Mouse (Mus musculus) heart, embryonic 14.5 days (tissue): ENCODE data around the gene Pecr. TPM values are rescaled to one million over a fixed set of nuclear protein-coding genes. Genes with fewer than 3 reads are reported as not detected.
A peak's percentile ranks its signal among the peaks of the same experiment; 100 is the strongest.
"Not testable (repeated sequence)": the region's sequence is repeated elsewhere in the genome, so short reads cannot be mapped to it uniquely, and the experiment has no call there.

ENCODE experiments used
- ATAC-seq: fragments of 200-750 bp; cut with Nextera tagmentation; 2 replicates; pipeline ENCODE4 v1.8.0; 2017; ENCODE audit warnings: low read depth, moderate TSS enrichment; ENCODE audit not compliant: insufficient number of reproducible peaks, insufficient read depth, low FRiP score
- H3K27ac ChIP-seq, 2 experiments: fragments of 200-500 bp in 1 of 2; fragments of 300-500 bp in 1 of 2; sonication (generic) in 1 of 2; replicated peaks in 1 of 2; 2 replicates each; pipeline ENCODE4 v1.5.1; 2012 to 2014; ENCODE audit warnings: low read depth in 2 of 2, low read length in 2 of 2, control low read depth in 1 of 2, mild to moderate bottlenecking in 1 of 2, mixed read lengths in 1 of 2; ENCODE audit not compliant: control insufficient read depth in 1 of 2, insufficient read depth in 1 of 2
- H3K27me3 ChIP-seq: fragments of 300-500 bp; sonication (generic); 2 replicates; pipeline ENCODE4 v1.6.1; 2014; ENCODE audit warnings: mild to moderate bottlenecking, low read length, control low read depth; ENCODE audit not compliant: control insufficient read depth, insufficient read depth
- H3K36me3 ChIP-seq: fragments of 300-500 bp; sonication (generic); 2 replicates; pipeline ENCODE4 v1.6.1; 2014; ENCODE audit warnings: mild to moderate bottlenecking, control low read depth, low read length, mixed read lengths; ENCODE audit not compliant: control insufficient read depth, insufficient read depth
- H3K4me1 ChIP-seq, 2 experiments: fragments of 200-500 bp in 1 of 2; fragments of 300-500 bp in 1 of 2; sonication (generic) in 1 of 2; 2 replicates each; pipeline ENCODE4 v1.6.1; 2012 to 2014; ENCODE audit warnings: low read length in 2 of 2, control low read depth in 1 of 2, mixed read lengths in 1 of 2; ENCODE audit not compliant: control insufficient read depth in 2 of 2, insufficient read depth in 2 of 2
- H3K4me2 ChIP-seq: fragments of 300-500 bp; sonication (generic); 2 replicates; pipeline ENCODE4 v1.6.1; 2014; ENCODE audit warnings: mild to moderate bottlenecking, low read length
- H3K4me3 ChIP-seq, 2 experiments: fragments of 200-500 bp in 1 of 2; fragments of 300-500 bp in 1 of 2; sonication (generic) in 1 of 2; 2 replicates each; pipeline ENCODE4 v1.5.1; 2012 to 2014; ENCODE audit warnings: low read length in 2 of 2, mild to moderate bottlenecking in 2 of 2, control low read depth in 1 of 2, low read depth in 1 of 2, moderate library complexity in 1 of 2; ENCODE audit not compliant: control insufficient read depth in 1 of 2, insufficient read depth in 1 of 2
- H3K9ac ChIP-seq: fragments of 300-500 bp; sonication (generic); 2 replicates; pipeline ENCODE4 v1.6.1; 2014; ENCODE audit warnings: mild to moderate bottlenecking, low read length
- H3K9me3 ChIP-seq: fragments of 300-500 bp; sonication (generic); 2 replicates; pipeline ENCODE4 v1.6.1; 2016; ENCODE audit warnings: low read length, control low read depth; ENCODE audit not compliant: control insufficient read depth
- WGBS: fragments of 180-500 bp; shearing (Covaris S2); extraction: QIAGEN DNeasy Blood & Tissue Kit; methylation state at CpG from one replicate; pipeline ENCODE4 v1.1.7; 2014; 5-methylcytosine and 5-hydroxymethylcytosine counted together
- polyA plus RNA-seq: library from polyadenylated mRNA; unstranded; fragments of >200 nt; fragmentation: Nextera tagmentation; extraction: Ambion mirVana; gene quantifications from 2 replicates; pipeline ENCODE4 v1.2.1, GENCODE M21; 2014

Gene Pecr
- polyA plus RNA-seq, 1 experiment from 2014 or later, result 23.8 TPM

DNA sequence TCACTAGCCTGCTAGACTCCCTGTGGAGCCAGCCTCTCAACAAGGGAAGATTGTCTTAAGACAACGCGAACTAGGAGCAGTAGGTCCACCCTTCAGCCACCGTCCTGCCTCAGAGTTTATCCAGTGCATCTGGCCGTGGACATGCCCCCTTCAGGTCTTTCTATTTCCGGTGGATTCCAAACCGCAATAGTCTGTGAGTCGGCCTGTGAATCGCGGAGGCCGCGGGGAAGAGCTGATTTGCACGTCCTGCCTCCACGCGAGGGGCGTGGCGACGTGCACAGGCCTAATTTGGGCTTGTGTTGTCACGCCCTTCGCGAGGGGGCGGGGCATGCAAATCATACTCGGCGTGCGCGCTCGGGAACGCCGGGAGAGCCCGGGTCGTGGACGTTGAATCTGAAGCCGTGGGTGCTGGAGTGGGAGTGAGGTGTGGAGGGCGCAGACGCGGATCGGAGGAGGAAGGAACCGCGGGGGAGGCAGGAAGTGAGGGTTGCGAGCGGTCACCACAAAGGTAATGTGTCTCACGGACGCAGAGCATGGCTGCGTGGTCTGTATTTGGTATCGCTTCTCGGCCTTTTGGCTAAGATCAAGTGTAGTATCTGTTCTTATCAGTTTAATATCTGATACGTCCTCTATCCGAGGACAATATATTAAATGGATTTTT lies 40.3 kb downstream of the Pecr start:
- peak overlapping the region; percentile 67 for H3K4me2 ChIP-seq
- H3K9me3 ChIP-seq, result no peaks in the 10 kb centered on the region
- H3K4me3 ChIP-seq, result peak overlapping the region; percentile 36 to 53
- H3K27ac ChIP-seq, result peak overlapping the region; percentile 93 to 97
- H3K4me1 ChIP-seq, result no peaks in the 10 kb centered on the region
- ATAC-seq, result peak; percentile 91
- H3K9ac ChIP-seq, result peak overlapping the region; percentile 85
- under 1% methylated on average over 46 of the region's 47 CpGs for WGBS
- H3K36me3 ChIP-seq, result no peaks in the 10 kb centered on the region
- no peaks in the 10 kb centered on the region for H3K27me3 ChIP-seq

DNA sequence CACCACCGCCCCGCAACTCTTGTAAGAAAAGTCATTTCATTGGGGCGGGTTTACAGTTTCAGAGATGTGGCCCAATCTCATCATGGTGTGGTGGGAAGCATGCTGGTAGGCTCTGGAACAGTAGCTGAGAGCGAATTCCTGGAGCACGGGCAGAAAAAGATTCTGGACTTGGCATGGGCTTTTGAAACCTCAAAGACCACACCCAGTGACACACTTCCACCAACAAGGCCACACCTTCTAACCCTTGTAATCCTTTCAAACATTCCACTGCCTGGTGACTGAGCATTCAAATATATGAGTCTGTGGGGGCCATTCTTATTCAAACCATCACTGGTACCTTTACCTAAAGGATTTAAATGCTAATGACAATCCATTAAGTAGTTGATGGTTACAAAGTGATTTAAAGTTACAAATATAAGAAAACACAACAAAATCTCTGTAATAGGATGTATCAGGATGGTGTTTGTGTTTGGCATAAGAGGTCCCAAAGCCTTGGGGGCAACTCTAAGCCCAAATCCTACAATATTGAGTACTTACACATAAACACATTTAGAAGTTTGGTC lies 41.5 kb downstream of the Pecr start:
- WGBS, result 86% methylated on average over 5 of the region's 5 CpGs
- no peaks in the 10 kb centered on the region for H3K36me3 ChIP-seq
- no peak overlapping the region for H3K9ac ChIP-seq
- H3K4me2 ChIP-seq, result no peak overlapping the region
- no peaks in the 10 kb centered on the region for H3K27me3 ChIP-seq
- H3K4me1 ChIP-seq, result peaks cover 2 to 5% of the 10 kb centered on the region in 2 experiments; a peak in 2 of 4 replicates
- no peaks in the 10 kb centered on the region for H3K9me3 ChIP-seq
- no peak for ATAC-seq
- H3K27ac ChIP-seq, result no peak overlapping the region
- H3K4me3 ChIP-seq, result no peak overlapping the region

GRCm38 (mm10) chr1:72239113-72239512 lies 45.0 kb downstream of the Pecr start:
- not testable (repeated sequence) for H3K36me3 ChIP-seq, H3K9ac ChIP-seq, H3K27me3 ChIP-seq, H3K4me1 ChIP-seq, H3K9me3 ChIP-seq, ATAC-seq, H3K4me3 ChIP-seq, H3K27ac ChIP-seq, H3K4me2 ChIP-seq
- whole genome bisulfite sequencing, result 76% methylated on average over 3 of the region's 3 CpGs

- Histone ChIP-seq H3K4me3 (no peak overlapping the region), H3K4me1 (peaks cover 2 to 5% of the 10 kb centered on the region in 2 experiments; a peak in 2 of 4 replicates), H3K4me2 (peak overlapping the region; percentile 52; the same call in 1 of the 2 replicates), H3K27me3 (peaks cover 10% of the 10 kb centered on the region), H3K9ac (peak overlapping the region; percentile 54; the same call in 1 of the 2 replicates), H3K9me3 (no peaks in the 10 kb centered on the region), H3K27ac (peak overlapping the region in 1 of 2 experiments; percentile 12; a peak in 1 of 4 replicates), H3K36me3 (no peaks in the 10 kb centered on the region)
- ATAC-seq, result no peak
- 64% methylated on average over 10 of the region's 10 CpGs for WGBS
Observed at GRCm38 (mm10) chr1:72238016-72238580, 46.0 kb downstream of the Pecr start.

DNA sequence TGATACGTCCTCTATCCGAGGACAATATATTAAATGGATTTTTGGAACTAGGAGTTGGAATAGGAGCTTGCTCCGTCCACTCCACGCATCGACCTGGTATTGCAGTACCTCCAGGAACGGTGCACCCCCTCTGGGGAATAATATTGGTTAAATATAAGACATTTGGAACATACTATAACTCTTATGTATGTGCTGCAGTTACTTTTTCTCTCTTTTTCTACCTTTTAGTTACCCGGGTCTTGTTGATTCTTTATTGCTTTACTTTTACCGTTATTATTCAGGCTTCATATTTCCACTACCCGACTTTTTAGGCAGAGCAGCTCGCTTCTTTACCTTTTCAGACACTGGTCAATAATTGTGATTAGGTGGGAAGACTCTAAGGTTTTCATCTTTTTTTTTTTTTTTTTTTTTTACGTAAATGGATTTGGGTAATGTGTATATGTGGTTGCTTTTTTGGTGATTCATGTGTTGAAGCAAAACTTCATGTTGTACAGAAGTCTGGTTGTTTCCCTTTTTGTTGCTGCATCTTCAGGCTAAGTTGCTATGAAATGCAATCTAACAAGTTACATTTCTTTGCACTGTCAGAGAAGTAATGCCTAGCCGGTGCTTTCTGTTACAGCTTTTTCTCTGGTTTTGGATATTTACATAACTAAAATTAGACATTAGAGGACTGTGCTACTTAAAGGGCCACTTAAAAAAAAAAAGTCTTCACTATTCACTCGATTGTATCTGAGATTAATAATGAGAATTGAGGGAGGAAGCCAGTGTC lies 46.9 kb downstream of the Pecr start:
- ATAC-seq, result no peak
- Histone ChIP-seq H3K27me3 (peaks cover 10% of the 10 kb centered on the region), H3K9ac (peak overlapping the region; percentile 54), H3K27ac (no peak overlapping the region), H3K4me1 (peaks cover 2 to 5% of the 10 kb centered on the region in 2 experiments; a peak in 2 of 4 replicates), H3K9me3 (no peaks in the 10 kb centered on the region), H3K4me3 (peak overlapping the region in 1 of 2 experiments; percentile 20; a peak in 2 of 4 replicates), H3K36me3 (no peaks in the 10 kb centered on the region), H3K4me2 (peak overlapping the region; percentile 52)
- 5% methylated on average over 11 of the region's 13 CpGs for WGBS

GRCm38 (mm10) chr1:72236363-72237006 lies 47.6 kb downstream of the Pecr start:
- ATAC-seq, result peak; percentile 73
- not testable (repeated sequence) for H3K27me3 ChIP-seq, H3K9me3 ChIP-seq, H3K36me3 ChIP-seq, H3K4me1 ChIP-seq
- Histone ChIP-seq H3K4me2 (peak overlapping the region; percentile 67), H3K4me3 (peak overlapping the region; percentile 60 to 83), H3K9ac (peak overlapping the region; percentile 71), H3K27ac (peak overlapping the region; percentile 83 to 94)
- WGBS, result 0% methylated on average over 35 of the region's 50 CpGs

DNA sequence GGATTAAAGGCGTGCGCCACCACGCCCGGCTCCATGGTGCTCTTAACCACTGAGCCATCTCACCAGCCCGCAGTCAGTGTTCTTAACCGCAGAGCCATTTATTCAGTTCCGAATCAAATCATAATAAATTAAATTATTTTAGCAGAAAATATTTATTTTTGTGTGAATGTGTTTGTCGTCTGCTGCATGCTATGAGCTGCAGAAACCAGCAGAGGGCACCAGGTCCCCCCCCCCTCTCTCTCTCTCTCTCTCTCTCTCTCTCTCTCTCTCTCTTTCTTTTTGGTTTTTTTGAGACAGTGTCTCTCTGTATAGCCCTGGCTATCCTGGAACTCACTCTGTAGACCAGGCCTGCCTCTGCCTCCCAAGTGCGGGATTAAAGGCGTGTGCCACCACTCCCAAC lies 51.5 kb downstream of the Pecr start:
- H3K9ac ChIP-seq, H3K9me3 ChIP-seq, H3K4me2 ChIP-seq, H3K4me3 ChIP-seq, H3K4me1 ChIP-seq, H3K36me3 ChIP-seq, H3K27ac ChIP-seq, ATAC-seq, H3K27me3 ChIP-seq: not testable (repeated sequence)
- 73% methylated on average over 10 of the region's 10 CpGs for WGBS
